Mouse (Mus musculus) MEL (cell line): ENCODE data around the gene Comt. TPM values are rescaled to one million over a fixed set of nuclear protein-coding genes. Genes with fewer than 3 reads are reported as not detected.

Source experiments
- DNase-seq: peaks from one replicate; pipeline ENCODE4 v3.0.0; 2011; ENCODE audit warnings: low read depth, low spot score
- H3K27ac ChIP-seq: 2 replicates; pipeline ENCODE4 v1.5.1; 2012; ENCODE audit warnings: low read depth, mild to moderate bottlenecking, control low read depth, low read length, moderate library complexity; ENCODE audit not compliant: control insufficient read depth
- H3K27me3 ChIP-seq, 2 experiments: fragments of 150-350 bp in 1 of 2; sonication (generic) in 1 of 2; 2 replicates each; pipeline ENCODE4 v1.6.1; 2012; ENCODE audit warnings: low read length in 2 of 2, mild to moderate bottlenecking in 2 of 2, improper control_type of control experiment in 1 of 2, moderate library complexity in 1 of 2; ENCODE audit not compliant: insufficient read depth in 2 of 2, control insufficient read depth in 1 of 2
- H3K36me3 ChIP-seq, 2 experiments: 2 replicates each; pipeline ENCODE4 v1.6.1; 2012 to 2014; ENCODE audit warnings: low read length in 2 of 2, improper control_type of control experiment in 1 of 2, inconsistent platforms in 1 of 2, mild to moderate bottlenecking in 1 of 2; ENCODE audit not compliant: insufficient read depth in 2 of 2, control insufficient read depth in 1 of 2
- H3K4me1 ChIP-seq, 2 experiments: fragments of 150-350 bp in 1 of 2; sonication (generic) in 1 of 2; 2 replicates each; pipeline ENCODE4 v1.6.1; 2012; ENCODE audit warnings: low read length in 2 of 2, improper control_type of control experiment in 1 of 2, mild to moderate bottlenecking in 1 of 2; ENCODE audit not compliant: insufficient read depth in 2 of 2, control insufficient read depth in 1 of 2
- H3K4me3 ChIP-seq, 2 experiments: fragments of 150-350 bp in 1 of 2; sonication (generic) in 1 of 2; 2 replicates each; pipeline ENCODE4 v1.5.1; 2012; ENCODE audit warnings: low read depth in 2 of 2, low read length in 2 of 2, mild to moderate bottlenecking in 2 of 2, moderate library complexity in 2 of 2, control low read depth in 1 of 2, improper control_type of control experiment in 1 of 2; ENCODE audit not compliant: control insufficient read depth in 1 of 2, insufficient read depth in 1 of 2
- H3K79me2 ChIP-seq: 2 replicates; pipeline ENCODE4 v1.6.1; 2012; ENCODE audit warnings: mild to moderate bottlenecking, low read length, moderate library complexity; ENCODE audit not compliant: control insufficient read depth, poor library complexity, insufficient read depth
- H3K9ac ChIP-seq: 2 replicates; pipeline ENCODE4 v1.6.1; 2012; ENCODE audit warnings: low read depth, mild to moderate bottlenecking, control low read depth, low read length, moderate library complexity; ENCODE audit not compliant: control insufficient read depth, poor library complexity, severe bottlenecking
- H3K9me3 ChIP-seq: fragments of 150-350 bp; sonication (generic); replicated peaks from 2 replicates; pipeline ENCODE4 v1.6.1; 2012; ENCODE audit warnings: mild to moderate bottlenecking, low read length, improper control_type of control experiment, moderate library complexity; ENCODE audit not compliant: insufficient read depth
- BHLHE40 ChIP-seq: IDR thresholded peaks from 2 replicates; pipeline ENCODE4 v1.6.1; 2012; ENCODE audit warnings: low read depth, mild to moderate bottlenecking, inconsistent platforms, low read length, improper control_type of control experiment, borderline replicate concordance
- CHD2 ChIP-seq: IDR thresholded peaks from 2 replicates; pipeline ENCODE4 v1.6.1; 2011; ENCODE audit warnings: low read length, improper control_type of control experiment
- CTCF ChIP-seq, 3 experiments: IDR thresholded peaks in 2 of 3; conservative IDR thresholded peaks in 1 of 3; 2 replicates each; pipeline ENCODE4 v1.5.1; 2011 to 2012; ENCODE audit warnings: low read length in 3 of 3, low read depth in 2 of 3, mild to moderate bottlenecking in 2 of 3, improper control_type of control experiment in 1 of 3, inconsistent platforms in 1 of 3, mixed read lengths in 1 of 3, moderate library complexity in 1 of 3; ENCODE audit not compliant: control insufficient read depth in 1 of 3, insufficient read depth in 1 of 3, poor library complexity in 1 of 3, severe bottlenecking in 1 of 3
- ELF1 ChIP-seq: IDR thresholded peaks from 2 replicates; pipeline ENCODE4 v1.6.1; 2014; ENCODE audit warnings: low read depth, mild to moderate bottlenecking, inconsistent platforms, low read length, improper control_type of control experiment, moderate library complexity
- ETS1 ChIP-seq: IDR thresholded peaks from 2 replicates; pipeline ENCODE4 v1.6.1; 2012; ENCODE audit warnings: low read depth, mild to moderate bottlenecking, inconsistent platforms, low read length, improper control_type of control experiment, moderate library complexity
- GABPA ChIP-seq: IDR thresholded peaks from 2 replicates; pipeline ENCODE4 v1.6.1; 2012; ENCODE audit warnings: low read depth, mild to moderate bottlenecking, inconsistent platforms, low read length, improper control_type of control experiment, moderate library complexity
- GATA1 ChIP-seq: IDR thresholded peaks from 2 replicates; pipeline ENCODE4 v1.6.1; 2011; ENCODE audit warnings: low read depth, low read length, improper control_type of control experiment
- HCFC1 ChIP-seq: IDR thresholded peaks from 2 replicates; pipeline ENCODE4 v1.6.1; 2012; ENCODE audit warnings: low read depth, mild to moderate bottlenecking, inconsistent platforms, low read length, improper control_type of control experiment, moderate library complexity
- KAT2A ChIP-seq: conservative IDR thresholded peaks from 2 replicates; pipeline ENCODE4 v1.6.1; 2012; ENCODE audit warnings: low read depth, low read length, improper control_type of control experiment, inconsistent platforms
- MAZ ChIP-seq: IDR thresholded peaks from 2 replicates; pipeline ENCODE4 v1.6.1; 2012; ENCODE audit warnings: low read depth, mild to moderate bottlenecking, inconsistent platforms, low read length, improper control_type of control experiment
- MEF2A ChIP-seq: IDR thresholded peaks from 2 replicates; pipeline ENCODE4 v1.6.1; 2014; ENCODE audit warnings: low read depth, mild to moderate bottlenecking, inconsistent platforms, low read length, improper control_type of control experiment; ENCODE audit not compliant: poor library complexity, insufficient replicate concordance, severe bottlenecking; ENCODE audit errors: extremely low read depth
- MXI1 ChIP-seq: IDR thresholded peaks from 2 replicates; pipeline ENCODE4 v1.6.1; 2011; ENCODE audit warnings: mild to moderate bottlenecking, low read depth, low read length, improper control_type of control experiment
- MYC ChIP-seq: IDR thresholded peaks from 2 replicates; pipeline ENCODE4 v1.6.1; 2011; ENCODE audit warnings: low read depth, mild to moderate bottlenecking, low read length, improper control_type of control experiment, moderate library complexity
- NELFE ChIP-seq: IDR thresholded peaks from 2 replicates; pipeline ENCODE4 v1.6.1; 2011; ENCODE audit warnings: low read depth, low read length, improper control_type of control experiment
- NRF1 ChIP-seq: IDR thresholded peaks from 2 replicates; pipeline ENCODE4 v1.6.1; 2014; ENCODE audit warnings: low read depth, mild to moderate bottlenecking, inconsistent platforms, low read length, improper control_type of control experiment, moderate library complexity; ENCODE audit not compliant: poor library complexity, insufficient read depth, severe bottlenecking
- POLR2A ChIP-seq, 2 experiments: IDR thresholded peaks; 2 replicates each; pipeline ENCODE4 v1.6.1; 2011 to 2012; ENCODE audit warnings: low read length in 2 of 2, mild to moderate bottlenecking in 2 of 2, control low read depth in 1 of 2, improper control_type of control experiment in 1 of 2, low read depth in 1 of 2, moderate library complexity in 1 of 2; ENCODE audit not compliant: control insufficient read depth in 1 of 2, insufficient read depth in 1 of 2, poor library complexity in 1 of 2
- POLR2AphosphoS2 ChIP-seq: IDR thresholded peaks from 2 replicates; pipeline ENCODE4 v1.6.1; 2011; ENCODE audit warnings: low read length, improper control_type of control experiment
- POLR2AphosphoS5 ChIP-seq: IDR thresholded peaks from 2 replicates; pipeline ENCODE4 v1.6.1; 2012; ENCODE audit warnings: low read depth, borderline replicate concordance, mild to moderate bottlenecking, inconsistent platforms, low read length, moderate library complexity, mixed read lengths
- RCOR1 ChIP-seq: IDR thresholded peaks from 2 replicates; pipeline ENCODE4 v1.6.1; 2012; ENCODE audit warnings: low read depth, mild to moderate bottlenecking, inconsistent platforms, low read length, improper control_type of control experiment
- SIN3A ChIP-seq: IDR thresholded peaks from 2 replicates; pipeline ENCODE4 v1.6.1; 2012; ENCODE audit warnings: low read length, improper control_type of control experiment, inconsistent platforms
- TAL1 ChIP-seq: IDR thresholded peaks from 2 replicates; pipeline ENCODE4 v1.6.1; 2012; ENCODE audit warnings: mild to moderate bottlenecking, inconsistent platforms, low read length, moderate library complexity, mixed read lengths
- UBTF ChIP-seq: IDR thresholded peaks from 2 replicates; pipeline ENCODE4 v1.6.1; 2012; ENCODE audit warnings: low read depth, mild to moderate bottlenecking, inconsistent platforms, low read length, improper control_type of control experiment, moderate library complexity, borderline replicate concordance; ENCODE audit not compliant: insufficient read depth
- USF1 ChIP-seq: IDR thresholded peaks from 2 replicates; pipeline ENCODE4 v1.6.1; 2014; ENCODE audit warnings: low read depth, mild to moderate bottlenecking, inconsistent platforms, low read length, improper control_type of control experiment, moderate library complexity
- ZC3H11A ChIP-seq: IDR thresholded peaks from 2 replicates; pipeline ENCODE4 v1.6.1; 2012; ENCODE audit warnings: low read depth, mild to moderate bottlenecking, inconsistent platforms, low read length, improper control_type of control experiment
- ZMIZ1 ChIP-seq: IDR thresholded peaks from 2 replicates; pipeline ENCODE4 v1.6.1; 2012; ENCODE audit warnings: low read depth, mild to moderate bottlenecking, inconsistent platforms, low read length, improper control_type of control experiment, moderate library complexity
- ZNF384 ChIP-seq: IDR thresholded peaks from 2 replicates; pipeline ENCODE4 v1.6.1; 2012; ENCODE audit warnings: low read depth, mild to moderate bottlenecking, inconsistent platforms, low read length, improper control_type of control experiment
- polyA plus RNA-seq, 2 experiments: library from polyadenylated mRNA; stranded (reverse) in 1 of 2; unstranded in 1 of 2; fragments of >175 nt in 1 of 2; fragments of >200 nt in 1 of 2; gene quantifications; 2 replicates each; pipeline versions ENCODE4 v1.2.1 to v1.2.4; 2012; ENCODE audit warnings: low replicate concordance in 2 of 2, low read depth in 1 of 2; ENCODE audit not compliant: insufficient read length in 2 of 2, insufficient read depth in 1 of 2, missing spikeins in 1 of 2
- total RNA-seq: library from RNA; depleted of rRNA; stranded (reverse); fragments of 300-350 nt; gene quantifications from 2 replicates; pipeline ENCODE4 v1.2.3, GENCODE M21; 2012

The Comt gene
- total and polyA plus RNA-seq, 3 experiments = 62.5 to 71.8 TPM; not detected in 1

DNA sequence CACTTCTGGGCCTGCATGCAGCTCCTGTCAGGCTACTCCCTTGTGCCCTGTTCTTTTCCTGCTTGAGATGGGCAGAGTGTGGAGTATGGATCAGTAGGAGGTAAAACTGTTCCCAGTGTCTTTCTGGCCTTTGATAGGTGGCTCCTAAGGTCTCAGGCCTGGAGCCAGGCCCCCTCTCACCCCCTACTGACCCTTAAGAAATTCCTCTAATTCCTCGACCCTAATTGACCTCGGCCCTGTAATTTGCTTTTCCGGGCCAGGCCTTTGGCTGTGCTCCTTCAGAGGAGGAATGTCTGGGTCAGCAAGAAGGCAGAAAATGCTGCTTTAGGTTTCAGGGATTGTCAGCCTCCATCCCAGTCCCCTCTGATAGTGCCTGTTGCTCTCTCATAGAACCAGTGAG, 42.9 kb downstream of the Comt start:
- TF ChIP-seq HCFC1 (no peak), BHLHE40 (no peak), ZNF384 (no peak), MXI1 (no peak), USF1 (no peak), ETS1 (no peak), ELF1 (no peak), MYC (no peak), ZMIZ1 (no peak), RCOR1 (no peak), POLR2AphosphoS5 (no peak), CHD2 (no peak), ZC3H11A (no peak), UBTF (no peak), NRF1 (no peak), CTCF (IDR thresholded peaks at IDR 0.05 in 2 of 3, conservative IDR thresholded peaks at IDR 0.05 in 1 of 3; ENCODE audit: control insufficient read depth in 1 of 3, insufficient read depth in 1 of 3, low read depth in 2 of 3, low read length in 3 of 3, poor library complexity in 1 of 3, severe bottlenecking in 1 of 3) (no peak), POLR2AphosphoS2 (no peak), POLR2A (IDR thresholded peaks at IDR 0.05; ENCODE audit: control insufficient read depth in 1 of 2, insufficient read depth in 1 of 2, low read depth in 1 of 2, low read length in 2 of 2, poor library complexity in 1 of 2) (no peak), GABPA (no peak)
- Histone ChIP-seq H3K9me3 (no peaks in the 10 kb centered on the region), H3K27me3 (no peaks in the 10 kb centered on the region), H3K4me3 (no peak overlapping the region), H3K27ac (no peak overlapping the region), H3K9ac (no peak overlapping the region), H3K79me2 (no peaks in the 10 kb centered on the region), H3K36me3 (peaks cover 0 to 23% of the 10 kb centered on the region in 2 experiments; a peak in 2 of 4 replicates), H3K4me1 (peaks cover 13 to 24% of the 10 kb centered on the region in 2 experiments)
- DNase-seq = no peak

DNA sequence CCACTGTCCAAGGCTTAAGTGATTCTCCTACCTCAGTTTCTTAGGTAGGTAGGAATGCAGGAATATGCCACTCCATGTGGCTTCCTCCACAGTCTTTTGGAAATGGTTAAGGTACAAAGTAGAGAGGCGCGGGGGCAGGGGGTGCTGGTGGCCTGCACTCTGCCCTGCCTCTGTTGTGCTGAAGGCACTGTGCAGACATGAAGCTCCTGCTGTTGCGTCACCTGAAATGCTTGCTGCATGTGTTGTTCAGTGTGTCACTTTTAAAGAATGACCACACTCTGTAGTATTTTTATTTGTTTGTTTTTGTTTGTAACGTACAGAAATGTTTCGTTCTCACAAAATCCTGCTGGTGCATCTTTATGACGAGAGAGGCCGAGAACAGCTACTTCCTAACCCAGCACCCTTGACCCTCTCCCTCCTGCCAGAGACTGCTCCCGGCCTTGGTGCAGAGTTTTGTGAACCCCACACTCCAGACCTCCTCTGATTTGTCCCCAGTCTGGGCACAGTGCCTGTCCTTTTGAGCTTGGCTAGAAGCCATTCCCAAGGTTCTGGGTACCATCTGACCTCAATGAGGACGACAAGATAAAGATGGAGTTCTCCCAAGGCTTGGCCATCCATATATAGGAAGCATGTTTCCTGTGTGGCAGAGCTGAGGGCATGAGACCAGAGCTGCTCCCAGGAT, 43.5 kb downstream of the Comt start:
- Histone ChIP-seq H3K27ac (no peak overlapping the region), H3K9me3 (no peaks in the 10 kb centered on the region), H3K36me3 (peaks cover 0 to 18% of the 10 kb centered on the region in 2 experiments; a peak in 2 of 4 replicates), H3K4me3 (no peak overlapping the region), H3K4me1 (peaks cover 8 to 18% of the 10 kb centered on the region in 2 experiments)
- DNase-seq = no peak
- TF ChIP-seq SIN3A (no peak), MXI1 (no peak), MYC (no peak), ZMIZ1 (no peak), ZC3H11A (no peak), TAL1 (no peak), HCFC1 (no peak), ZNF384 (no peak), KAT2A (no peak), NELFE (no peak), CTCF (IDR thresholded peaks at IDR 0.05 in 2 of 3, conservative IDR thresholded peaks at IDR 0.05 in 1 of 3; ENCODE audit: control insufficient read depth in 1 of 3, insufficient read depth in 1 of 3, low read depth in 2 of 3, low read length in 3 of 3, poor library complexity in 1 of 3, severe bottlenecking in 1 of 3) (no peak), MEF2A (no peak), MAZ (no peak), GATA1 (no peak), BHLHE40 (no peak)
- TF ChIP-seq, all 39 proteins: peak for 0
- Histone ChIP-seq H3K79me2 (no peaks in the 10 kb centered on the region), H3K9ac (no peak overlapping the region), H3K27me3 (no peaks in the 10 kb centered on the region)
